Mouse (Mus musculus) neural tube, embryonic 14.5 days (tissue): Measurements from ENCODE around the gene Atp5d. TPM values are rescaled to one million over a fixed set of nuclear protein-coding genes. Genes with fewer than 3 reads are reported as not detected.
A peak's percentile ranks its signal among the peaks of the same experiment; 100 is the strongest.

ENCODE experiments used
- ATAC-seq: fragments of 200-750 bp; cut with Nextera tagmentation; 2 replicates; pipeline ENCODE4 v1.8.0; 2017; ENCODE audit warnings: low read depth, mild to moderate bottlenecking, moderate TSS enrichment, moderate library complexity
- H3K27ac ChIP-seq: fragments of 300-500 bp; sonication (generic); 2 replicates; pipeline ENCODE4 v1.5.1; 2014; ENCODE audit warnings: low read depth, mild to moderate bottlenecking, control low read depth, low read length, moderate library complexity, mixed read lengths
- H3K27me3 ChIP-seq: fragments of 300-500 bp; sonication (generic); 2 replicates; pipeline ENCODE4 v1.6.1; 2014; ENCODE audit warnings: low read length; ENCODE audit not compliant: control insufficient read depth, insufficient read depth
- H3K36me3 ChIP-seq: fragments of 300-500 bp; sonication (generic); 2 replicates; pipeline ENCODE4 v1.6.1; 2014; ENCODE audit warnings: low read length, mixed read lengths; ENCODE audit not compliant: control insufficient read depth, insufficient read depth
- H3K4me1 ChIP-seq: fragments of 300-500 bp; sonication (generic); 2 replicates; pipeline ENCODE4 v1.6.1; 2014; ENCODE audit warnings: low read length; ENCODE audit not compliant: control insufficient read depth, insufficient read depth
- H3K4me2 ChIP-seq: fragments of 300-500 bp; sonication (generic); 2 replicates; pipeline ENCODE4 v1.6.1; 2014; ENCODE audit warnings: mild to moderate bottlenecking, low read depth, low read length, control low read depth
- H3K4me3 ChIP-seq: fragments of 300-500 bp; sonication (generic); 2 replicates; pipeline ENCODE4 v1.5.1; 2014; ENCODE audit warnings: low read depth, low read length, control low read depth, mixed read lengths
- H3K9ac ChIP-seq: fragments of 300-500 bp; sonication (generic); replicated peaks from 2 replicates; pipeline ENCODE4 v1.6.1; 2014; ENCODE audit warnings: low read depth, mild to moderate bottlenecking, control low read depth, low read length, mixed read lengths
- H3K9me3 ChIP-seq: fragments of 300-500 bp; sonication (generic); 2 replicates; pipeline ENCODE4 v1.6.1; 2016; ENCODE audit warnings: low read length; ENCODE audit not compliant: control insufficient read depth
- WGBS: fragments of 180-500 bp; shearing (Covaris S2); extraction: QIAGEN DNeasy Blood & Tissue Kit; methylation state at CpG from one replicate; pipeline ENCODE4 v1.1.7; 2014; 5-methylcytosine and 5-hydroxymethylcytosine counted together
- polyA plus RNA-seq: library from polyadenylated mRNA; unstranded; fragments of >200 nt; fragmentation: Nextera tagmentation; extraction: Ambion mirVana; gene quantifications from 2 replicates; pipeline ENCODE4 v1.2.1, GENCODE M21; 2014

Gene Atp5d
- polyA plus RNA-seq, 1 experiment from 2014 or later: 519 TPM

- no peak for ATAC-seq
- 2% methylated on average over 30 of the region's 33 CpGs for WGBS
- Histone ChIP-seq H3K4me1 (peaks cover 40% of the 10 kb centered on the region), H3K4me2 (peak overlapping the region; percentile 51; the same call in 1 of the 2 replicates), H3K9ac (peak overlapping the region; percentile 11; the same call in 1 of the 2 replicates), H3K9me3 (no peaks in the 10 kb centered on the region), H3K4me3 (peak overlapping the region; percentile 37), H3K36me3 (peaks cover 20% of the 10 kb centered on the region), H3K27me3 (no peaks in the 10 kb centered on the region), H3K27ac (peak overlapping the region; percentile 71)
These were observed 22.3 kb downstream of the Atp5d start for GRCm38 (mm10) chr10:80160455-80161371.

- H3K9ac ChIP-seq: no peak overlapping the region
- H3K27me3 ChIP-seq: no peaks in the 10 kb centered on the region
- H3K36me3 ChIP-seq: peaks cover 11% of the 10 kb centered on the region
- H3K27ac ChIP-seq: no peak overlapping the region; the same call in 1 of the 2 replicates
- H3K4me3 ChIP-seq: no peak overlapping the region
- WGBS: 13% methylated on average over 7 of the region's 7 CpGs
- peaks cover 43% of the 10 kb centered on the region for H3K4me1 ChIP-seq
- H3K9me3 ChIP-seq: no peaks in the 10 kb centered on the region
- peak overlapping the region; percentile 51; the same call in 1 of the 2 replicates for H3K4me2 ChIP-seq
- ATAC-seq: no peak
These were observed 23.2 kb downstream of the Atp5d start for GRCm38 (mm10) chr10:80161522-80162242.

- H3K9me3 ChIP-seq: no peaks in the 10 kb centered on the region
- peaks cover 6% of the 10 kb centered on the region for H3K36me3 ChIP-seq
- ATAC-seq: no peak
- no peak overlapping the region for H3K9ac ChIP-seq
- H3K4me3 ChIP-seq: no peak overlapping the region
- no peaks in the 10 kb centered on the region for H3K27me3 ChIP-seq
- no peak overlapping the region for H3K4me2 ChIP-seq
- no peak overlapping the region for H3K27ac ChIP-seq
- WGBS: 85% methylated on average over 3 of the region's 3 CpGs
- peaks cover 41% of the 10 kb centered on the region for H3K4me1 ChIP-seq
These were observed 23.8 kb downstream of the Atp5d start for GRCm38 (mm10) chr10:80162243-80162608.

- 84% methylated on average over 6 of the region's 6 CpGs for WGBS
- Histone ChIP-seq H3K4me2 (no peak overlapping the region), H3K9me3 (no peaks in the 10 kb centered on the region), H3K36me3 (no peaks in the 10 kb centered on the region), H3K27me3 (no peaks in the 10 kb centered on the region), H3K4me1 (peaks cover 36% of the 10 kb centered on the region), H3K9ac (no peak overlapping the region), H3K27ac (no peak overlapping the region), H3K4me3 (no peak overlapping the region)
- ATAC-seq: no peak
These were observed 24.4 kb downstream of the Atp5d start for GRCm38 (mm10) chr10:80162716-80163299.

- ATAC-seq: no peak
- Histone ChIP-seq H3K9me3 (no peaks in the 10 kb centered on the region), H3K36me3 (no peaks in the 10 kb centered on the region), H3K27me3 (no peaks in the 10 kb centered on the region), H3K4me3 (no peak overlapping the region), H3K4me2 (peak overlapping the region; percentile 94; the same call in 1 of the 2 replicates), H3K4me1 (peaks cover 39% of the 10 kb centered on the region), H3K9ac (peak overlapping the region; percentile 34; the same call in 1 of the 2 replicates), H3K27ac (no peak overlapping the region)
- WGBS: 76% methylated on average over 8 of the region's 8 CpGs
These were observed 25.3 kb downstream of the Atp5d start for GRCm38 (mm10) chr10:80163721-80164120.

- ATAC-seq: no peak; the same call in 1 of the 2 replicates
- Histone ChIP-seq H3K4me2 (peak overlapping the region; percentile 94), H3K4me1 (peaks cover 41% of the 10 kb centered on the region), H3K4me3 (peak overlapping the region; percentile 38), H3K36me3 (no peaks in the 10 kb centered on the region), H3K9ac (peak overlapping the region; percentile 74), H3K9me3 (no peaks in the 10 kb centered on the region), H3K27me3 (no peaks in the 10 kb centered on the region), H3K27ac (peak overlapping the region; percentile 90)
- WGBS: 8% methylated on average over 43 of the region's 44 CpGs
These were observed 25.9 kb downstream of the Atp5d start for GRCm38 (mm10) chr10:80164161-80164997.

GRCm38 (mm10) chr10:80164998-80165344, 26.5 kb downstream of the Atp5d start:
- Histone ChIP-seq H3K9me3 (no peaks in the 10 kb centered on the region), H3K4me3 (peak overlapping the region; percentile 38), H3K27me3 (no peaks in the 10 kb centered on the region), H3K27ac (peak overlapping the region; percentile 90), H3K4me1 (peaks cover 47% of the 10 kb centered on the region), H3K36me3 (peaks cover 4% of the 10 kb centered on the region), H3K4me2 (peak overlapping the region; percentile 94), H3K9ac (peak overlapping the region; percentile 74)
- under 1% methylated on average over 17 of the region's 17 CpGs for WGBS
- peak; percentile 42 for ATAC-seq

GRCm38 (mm10) chr10:80165392-80166128, 27.1 kb downstream of the Atp5d start, which contains the start of gene Cirbp:
TSS of gene Cirbp (plus strand) at chr10:80165985.
- Histone ChIP-seq H3K27me3 (no peaks in the 10 kb centered on the region), H3K27ac (peak within 1 kb of the TSS; percentile 90), H3K4me2 (peak within 1 kb of the TSS; percentile 94), H3K9ac (peak within 1 kb of the TSS; percentile 74), H3K36me3 (peaks cover 10% of the 10 kb centered on the region), H3K4me1 (peaks cover 47% of the 10 kb centered on the region), H3K9me3 (no peaks in the 10 kb centered on the region), H3K4me3 (peak within 1 kb of the TSS; percentile 94)
- 10% methylated on average over 19 of the region's 20 CpGs for WGBS
- peak; percentile 4; the same call in 1 of the 2 replicates for ATAC-seq
